Mouse (Mus musculus) forebrain, embryonic 11.5 days (tissue): ENCODE measurements at regions not wholly inside any gene's neighbourhood (a gene's known extent, or its start where the extent isn't known, plus 50 kb on each side); places are given as distances from the start of the nearest gene placed in this dataset.

Experiments
- ATAC-seq: fragments of 200-750 bp; cut with Nextera tagmentation; replicated peaks from 2 replicates; pipeline ENCODE4 v1.8.0; 2017; ENCODE audit warnings: moderate TSS enrichment; ENCODE audit not compliant: low FRiP score
- DNase-seq: peaks from one replicate; pipeline ENCODE4 v3.0.0-alpha.2; 2017; ENCODE audit warnings: low spot score
- H3K27ac ChIP-seq: fragments of 300-500 bp; sonication (generic); 2 replicates; pipeline ENCODE4 v1.5.1; 2014; ENCODE audit warnings: low read depth, low read length
- H3K27me3 ChIP-seq: fragments of 300-500 bp; sonication (generic); 2 replicates; pipeline ENCODE4 v1.6.1; 2014; ENCODE audit warnings: mild to moderate bottlenecking, low read length, mixed read lengths; ENCODE audit not compliant: control insufficient read depth, insufficient read depth
- H3K36me3 ChIP-seq: fragments of 300-500 bp; sonication (generic); 2 replicates; pipeline ENCODE4 v1.6.1; 2014; ENCODE audit warnings: mild to moderate bottlenecking, low read length, moderate library complexity, mixed read lengths; ENCODE audit not compliant: control insufficient read depth, insufficient read depth
- H3K4me1 ChIP-seq: fragments of 300-500 bp; sonication (generic); replicated peaks from 2 replicates; pipeline ENCODE4 v1.6.1; 2014; ENCODE audit warnings: low read length, mixed read lengths; ENCODE audit not compliant: control insufficient read depth, insufficient read depth
- H3K4me2 ChIP-seq: fragments of 300-500 bp; sonication (generic); 2 replicates; pipeline ENCODE4 v1.6.1; 2014; ENCODE audit warnings: low read depth, mild to moderate bottlenecking, low read length, moderate library complexity, mixed read lengths; ENCODE audit not compliant: severe bottlenecking
- H3K4me3 ChIP-seq: fragments of 300-500 bp; sonication (generic); 2 replicates; pipeline ENCODE4 v1.5.1; 2014; ENCODE audit warnings: low read depth, low read length
- H3K9ac ChIP-seq: fragments of 300-500 bp; sonication (generic); 2 replicates; pipeline ENCODE4 v1.6.1; 2014; ENCODE audit warnings: low read length
- H3K9me3 ChIP-seq: fragments of 300-500 bp; sonication (generic); 2 replicates; pipeline ENCODE4 v1.6.1; 2016; ENCODE audit warnings: low read length, mixed read lengths; ENCODE audit not compliant: control insufficient read depth
- WGBS: fragments of 180-500 bp; shearing (Covaris S2); extraction: QIAGEN DNeasy Blood & Tissue Kit; methylation state at CpG from one replicate; pipeline ENCODE4 v1.1.7; 2014; 5-methylcytosine and 5-hydroxymethylcytosine counted together

DNA sequence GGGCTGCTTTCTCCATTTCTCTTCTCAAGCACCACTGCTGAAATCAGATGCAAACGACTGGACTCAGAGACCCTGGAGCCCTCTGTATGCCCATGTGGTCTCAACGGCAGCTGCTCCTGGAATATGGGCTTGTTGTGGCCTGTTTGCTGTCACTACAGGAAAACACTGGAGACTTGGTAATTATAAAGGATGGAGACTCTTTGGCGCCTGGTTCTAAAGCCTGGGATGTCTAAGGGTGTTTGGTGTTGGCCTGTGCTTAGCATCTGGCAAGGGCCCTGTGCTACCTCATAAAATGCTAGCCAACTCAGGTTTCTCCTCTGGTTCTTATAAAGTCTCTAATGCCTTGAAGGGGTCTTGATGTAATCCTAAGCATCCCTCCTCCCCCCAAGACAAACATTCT, 133.4 kb upstream of the Hs3st4 start:
- Histone ChIP-seq H3K4me3 (no peak overlapping the region), H3K9ac (no peak overlapping the region), H3K36me3 (no peaks in the 10 kb centered on the region), H3K4me1 (peaks cover 2% of the 10 kb centered on the region; the same call in 1 of the 2 replicates), H3K9me3 (no peaks in the 10 kb centered on the region), H3K27ac (no peak overlapping the region), H3K4me2 (no peak overlapping the region), H3K27me3 (no peaks in the 10 kb centered on the region)
- DNase-seq (no peak), ATAC-seq (no peak)
- WGBS, result 60% methylated on average over 3 of the region's 3 CpGs

DNA sequence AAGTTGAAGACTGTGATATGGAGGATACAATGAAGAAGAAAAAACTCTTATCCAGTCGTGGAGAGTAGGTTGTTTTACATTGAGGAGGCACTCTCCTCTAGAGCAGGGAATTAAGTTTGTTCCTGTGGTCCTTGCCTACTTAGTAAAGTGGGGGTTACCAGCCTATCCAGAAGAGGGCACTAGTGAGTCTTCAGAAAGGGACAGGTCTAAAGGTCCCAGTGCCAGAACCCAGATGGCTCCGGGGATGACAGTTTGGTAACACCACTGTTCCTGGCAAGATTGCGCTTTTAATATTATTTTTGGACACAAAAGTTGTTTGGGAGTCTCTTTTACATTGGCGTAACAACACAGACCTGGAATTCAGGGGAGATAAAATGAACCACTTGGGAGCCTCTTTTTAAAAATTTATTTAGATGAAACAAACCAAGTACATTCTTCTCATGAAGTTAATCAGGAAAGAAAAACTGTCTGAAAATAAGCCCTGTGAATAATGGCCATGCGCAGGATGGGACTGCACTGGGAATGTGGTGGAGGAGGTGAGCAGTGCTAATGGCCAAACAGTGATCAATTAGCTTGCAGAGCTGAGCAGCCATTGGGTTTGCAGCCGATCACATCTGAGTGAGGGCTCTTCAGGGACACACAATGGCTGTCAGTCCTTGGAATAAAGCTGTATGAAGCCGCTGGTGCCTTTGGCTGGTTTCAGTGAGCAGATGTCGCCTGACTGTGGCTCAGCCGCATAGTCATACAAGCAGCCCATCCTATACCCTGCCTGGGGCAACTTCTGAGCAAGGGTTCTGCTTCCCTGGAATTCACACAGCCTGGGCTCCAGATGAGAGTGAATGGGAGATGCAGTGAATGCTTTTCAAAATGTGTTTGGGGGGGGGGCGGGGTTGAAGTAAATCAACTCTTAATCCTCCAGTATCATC, 132.1 kb upstream of the Hs3st4 start:
- DNase-seq (no peak), ATAC-seq (no peak)
- 76% methylated on average over 10 of the region's 10 CpGs for WGBS
- Histone ChIP-seq H3K9me3 (no peaks in the 10 kb centered on the region), H3K9ac (no peak overlapping the region), H3K4me3 (no peak overlapping the region), H3K4me2 (no peak overlapping the region), H3K4me1 (peaks cover 2% of the 10 kb centered on the region; the same call in 1 of the 2 replicates), H3K36me3 (no peaks in the 10 kb centered on the region), H3K27me3 (no peaks in the 10 kb centered on the region), H3K27ac (no peak overlapping the region)

DNA sequence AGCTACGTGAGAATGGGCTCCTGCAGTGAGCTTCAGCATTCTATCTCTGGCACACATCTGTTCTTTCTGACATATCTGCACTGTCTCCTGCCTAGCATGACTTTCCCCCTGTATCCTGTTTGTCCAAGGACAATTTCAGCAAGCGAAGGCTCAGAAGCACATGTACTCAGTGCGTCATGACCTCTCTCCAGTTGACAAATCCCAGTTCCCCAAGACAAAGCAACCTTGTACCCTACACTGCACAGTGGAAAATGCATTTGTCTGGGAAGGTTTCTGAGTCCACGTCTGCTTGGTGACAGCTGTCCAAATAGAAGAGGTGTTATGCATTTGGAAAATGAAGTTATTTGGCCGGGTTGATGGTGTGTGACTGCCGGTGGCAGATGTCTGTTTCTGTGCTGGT, 125.1 kb upstream of the Hs3st4 start:
- 84% methylated on average over 6 of the region's 6 CpGs for WGBS
- H3K27me3 ChIP-seq, result no peaks in the 10 kb centered on the region

DNA sequence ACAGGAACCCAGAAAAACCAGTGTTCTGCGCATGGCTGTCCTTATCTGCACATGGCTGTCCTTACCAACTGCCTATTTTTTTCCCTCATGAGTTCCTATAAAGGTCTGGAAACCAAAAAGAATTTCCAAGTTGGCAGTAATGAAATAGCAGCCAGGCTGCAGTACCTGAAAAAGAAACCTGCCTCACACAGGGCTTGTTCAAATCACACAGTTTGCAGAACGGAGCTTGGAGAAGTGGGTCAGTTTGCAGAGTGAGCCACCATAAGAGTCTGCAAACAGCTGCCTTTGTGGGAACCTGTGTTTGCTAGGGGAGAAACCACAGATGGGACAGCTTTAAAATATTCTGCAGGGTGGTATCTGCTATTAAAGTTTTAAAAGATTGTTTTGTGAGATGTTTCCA, 121.0 kb upstream of the Hs3st4 start:
- Histone ChIP-seq H3K9ac (no peak overlapping the region), H3K4me1 (no peaks in the 10 kb centered on the region), H3K27me3 (no peaks in the 10 kb centered on the region), H3K27ac (no peak overlapping the region), H3K4me2 (no peak overlapping the region), H3K4me3 (no peak overlapping the region), H3K36me3 (no peaks in the 10 kb centered on the region), H3K9me3 (no peaks in the 10 kb centered on the region)
- WGBS, result 90% methylated on average over 2 of the region's 2 CpGs
- ATAC-seq (no peak), DNase-seq (no peak)

More for the DNA sequence above, 125.1 kb upstream of the Hs3st4 start:
- H3K36me3 ChIP-seq, result no peaks in the 10 kb centered on the region
- DNase-seq (no peak), ATAC-seq (no peak)
- H3K9me3 ChIP-seq, result no peaks in the 10 kb centered on the region
- no peaks in the 10 kb centered on the region for H3K4me1 ChIP-seq
- no peak overlapping the region for H3K4me2 ChIP-seq
- H3K9ac ChIP-seq, result no peak overlapping the region
- no peak overlapping the region for H3K27ac ChIP-seq
- H3K4me3 ChIP-seq, result no peak overlapping the region

DNA sequence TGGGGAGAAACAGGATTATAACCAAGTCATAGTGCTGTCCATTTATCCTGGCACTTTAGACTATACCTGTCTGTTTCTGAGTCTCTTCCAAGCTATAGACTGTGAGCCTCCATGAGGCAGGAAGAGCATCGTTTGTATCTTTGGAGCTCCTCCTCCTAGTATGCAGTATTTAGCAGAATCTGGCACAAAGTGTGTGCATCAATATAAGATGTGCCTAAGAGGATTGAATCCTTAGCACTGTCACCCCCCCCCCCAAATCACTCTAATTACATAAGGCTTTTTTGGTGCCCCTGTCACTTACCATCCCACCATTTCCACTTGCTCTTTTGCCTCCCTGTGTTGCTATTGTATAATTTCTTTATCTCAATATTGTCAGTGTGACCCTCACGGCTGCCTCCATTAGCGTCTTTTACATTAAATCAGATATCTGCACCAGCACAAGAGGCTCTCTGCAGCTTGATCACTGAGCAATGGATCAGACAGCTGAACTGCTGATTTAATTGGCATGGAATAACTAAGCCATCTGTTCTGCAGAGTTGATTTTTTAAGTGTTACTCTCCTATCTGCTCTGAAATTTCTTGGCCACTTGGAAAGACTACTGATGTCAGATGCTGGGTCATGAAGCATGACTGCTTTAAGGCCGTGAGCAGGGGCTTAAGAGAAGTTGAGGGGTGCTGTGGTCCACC, 85.8 kb upstream of the Hs3st4 start:
- ATAC-seq (no peak), DNase-seq (no peak)
- 84% methylated on average over 4 of the region's 4 CpGs for WGBS
- no peaks in the 10 kb centered on the region for H3K27me3 ChIP-seq
- H3K9me3 ChIP-seq, result no peaks in the 10 kb centered on the region
- H3K36me3 ChIP-seq, result no peaks in the 10 kb centered on the region
- H3K9ac ChIP-seq, result no peak overlapping the region
- H3K4me3 ChIP-seq, result no peak overlapping the region
- no peak overlapping the region for H3K27ac ChIP-seq
- no peaks in the 10 kb centered on the region for H3K4me1 ChIP-seq
- H3K4me2 ChIP-seq, result no peak overlapping the region

DNA sequence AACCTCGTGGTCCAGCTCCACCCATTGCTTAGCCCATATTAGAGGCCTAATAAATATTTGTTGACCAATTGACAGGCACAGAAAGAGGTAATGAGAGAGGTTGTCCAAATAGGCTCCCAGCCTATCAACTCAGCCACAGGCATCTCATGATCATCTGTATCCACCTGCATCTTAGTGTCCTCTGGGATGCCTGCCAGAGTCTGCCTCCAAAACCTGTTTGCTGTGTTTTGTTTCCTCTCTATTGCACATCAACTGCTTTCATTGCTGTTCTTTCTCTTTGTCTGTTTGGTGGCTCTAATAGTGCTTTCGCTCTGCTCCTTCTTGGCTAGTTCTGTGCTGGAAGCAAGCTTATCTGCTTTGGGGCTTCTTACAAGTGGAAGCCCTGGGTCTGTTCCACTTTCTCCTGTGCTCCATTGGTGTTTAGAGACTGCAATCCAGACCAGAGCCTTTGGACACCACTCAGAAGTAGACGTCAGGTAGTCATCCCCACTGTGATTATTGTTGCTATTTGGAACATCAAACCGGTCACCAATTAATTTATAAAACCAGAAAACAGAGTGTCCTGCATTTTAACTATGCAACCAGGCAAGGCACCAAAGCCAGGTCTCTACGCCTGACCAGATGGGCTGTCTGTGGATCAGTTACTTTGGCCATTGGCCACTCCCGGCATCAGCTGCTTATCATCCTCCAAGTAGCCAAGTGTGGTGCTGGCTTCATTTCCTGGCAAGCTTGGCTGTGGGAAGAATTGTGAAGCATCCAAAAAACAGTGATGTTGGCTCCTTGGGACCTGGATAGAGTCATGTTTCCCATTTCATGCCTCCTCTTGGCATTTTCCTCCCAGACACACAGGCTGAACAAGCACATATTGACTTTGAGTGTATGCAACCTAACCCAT, 74.5 kb upstream of the Hs3st4 start:
- no peak for DNase-seq
- H3K27me3 ChIP-seq, result no peaks in the 10 kb centered on the region
- ATAC-seq, result no peak
- H3K4me2 ChIP-seq, result no peak overlapping the region
- H3K9ac ChIP-seq, result no peak overlapping the region
- H3K9me3 ChIP-seq, result no peaks in the 10 kb centered on the region
- WGBS, result 88% methylated on average over 6 of the region's 6 CpGs
- H3K36me3 ChIP-seq, result no peaks in the 10 kb centered on the region
- no peak overlapping the region for H3K4me3 ChIP-seq
- no peak overlapping the region for H3K27ac ChIP-seq
- no peaks in the 10 kb centered on the region for H3K4me1 ChIP-seq

DNA sequence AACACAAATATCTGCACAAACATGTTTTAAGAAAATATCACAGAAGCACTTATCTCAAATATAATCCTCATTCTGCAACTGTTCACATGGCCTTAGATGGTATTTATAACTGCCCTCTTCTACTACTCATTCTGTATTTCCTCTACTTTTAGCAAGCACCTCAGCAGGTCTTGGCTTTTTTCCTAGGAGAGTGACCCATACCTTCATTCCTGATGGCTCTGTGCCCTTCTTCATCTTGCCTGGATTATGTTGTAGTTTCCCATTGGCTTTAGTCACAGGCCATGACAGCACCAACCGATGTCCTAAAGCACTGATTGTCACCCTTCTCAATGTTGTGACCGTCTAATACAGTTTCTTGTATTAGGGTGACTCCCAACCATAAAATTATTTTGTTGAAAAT, 61.2 kb upstream of the Hs3st4 start:
- Histone ChIP-seq H3K9me3 (no peaks in the 10 kb centered on the region), H3K27ac (no peak overlapping the region), H3K4me2 (no peak overlapping the region), H3K36me3 (no peaks in the 10 kb centered on the region), H3K4me3 (no peak overlapping the region), H3K4me1 (no peaks in the 10 kb centered on the region), H3K27me3 (no peaks in the 10 kb centered on the region), H3K9ac (no peak overlapping the region)
- ATAC-seq (no peak), DNase-seq (no peak)
- WGBS, result 97% methylated on average over 2 of the region's 2 CpGs

DNA sequence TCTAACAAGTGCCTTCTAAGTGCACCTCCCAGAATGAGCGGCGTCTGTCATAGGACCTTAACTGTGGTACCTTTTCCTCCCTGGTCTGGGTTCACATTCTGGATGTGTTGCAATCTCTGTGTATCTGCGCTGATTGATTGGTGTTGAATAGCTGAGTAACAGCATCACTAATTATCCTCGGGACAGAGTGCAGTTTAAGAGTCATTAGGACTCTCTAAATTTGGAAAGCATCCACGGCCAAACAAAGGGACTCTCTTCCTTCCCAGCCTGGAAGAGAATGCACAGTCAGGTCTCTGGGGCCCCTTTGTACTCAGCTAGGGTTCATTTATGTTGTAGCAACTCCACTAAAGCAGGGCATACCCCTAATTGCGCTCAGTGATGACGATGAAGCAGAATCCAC, 50.2 kb upstream of the Hs3st4 start:
- H3K4me3 ChIP-seq, result no peak overlapping the region
- H3K9me3 ChIP-seq, result no peaks in the 10 kb centered on the region
- no peak overlapping the region for H3K4me2 ChIP-seq
- ATAC-seq, result peak; percentile 46
- no peak overlapping the region for H3K27ac ChIP-seq
- H3K27me3 ChIP-seq, result no peaks in the 10 kb centered on the region
- H3K36me3 ChIP-seq, result no peaks in the 10 kb centered on the region
- DNase-seq, result no peak
- H3K4me1 ChIP-seq, result no peaks in the 10 kb centered on the region
- H3K9ac ChIP-seq, result no peak overlapping the region
- 39% methylated on average over 7 of the region's 7 CpGs for WGBS
